8 mouse cellular contexts compared by ENCODE assay signal in genomic region chr8:126721621-126722020, GRCm38 (mm10).
DNase-seq lines count a peak whose midpoint lies in the region; ATAC-seq and TF ChIP-seq lines count a peak whose summit lies in the region.

No protein-coding gene starts in this region.

- H3K9ac ChIP-seq in heart, adult 2 months (ENCODE audit: low read depth, low read length): no peak overlapping the region
- no peak overlapping the region for H3K9ac ChIP-seq in heart, embryonic 11.5 days (ENCODE audit: low read depth, low read length)
- H3K9ac ChIP-seq in neural tube, embryonic 14.5 days (replicated peaks; ENCODE audit: low read depth, low read length): no peak overlapping the region

- peaks cover 3% of the 10 kb centered on the region; the same call in 1 of the 2 replicates for H3K4me1 ChIP-seq in heart, adult 2 months (ENCODE audit: control insufficient read depth, insufficient read depth, low read length)
- H3K4me1 ChIP-seq in heart, embryonic 11.5 days (ENCODE audit: control insufficient read depth, insufficient read depth, low read length): 0 out of 2 replicates have a peak, but pooled peaks cover 7% of the 10 kb centered on the region
- H3K4me1 ChIP-seq in neural tube, embryonic 14.5 days (ENCODE audit: control insufficient read depth, insufficient read depth, low read length): no peaks in the 10 kb centered on the region
- H3K4me1 ChIP-seq in cerebellum, adult 2 months (ENCODE audit: control insufficient read depth, insufficient read depth, low read length): peaks cover 14% of the 10 kb centered on the region

- H3K27me3 ChIP-seq in heart, adult 2 months (ENCODE audit: control insufficient read depth, insufficient read depth, low read length): no peaks in the 10 kb centered on the region
- no peaks in the 10 kb centered on the region for H3K27me3 ChIP-seq in heart, embryonic 11.5 days (ENCODE audit: control insufficient read depth, insufficient read depth, low read length)
- H3K27me3 ChIP-seq in neural tube, embryonic 14.5 days (ENCODE audit: control insufficient read depth, insufficient read depth, low read length): no peaks in the 10 kb centered on the region
- H3K27me3 ChIP-seq in cerebellum, adult 2 months (ENCODE audit: control insufficient read depth, insufficient read depth, low read length): no peaks in the 10 kb centered on the region

- no peak overlapping the region for H3K27ac ChIP-seq in heart, adult 2 months
- no peak overlapping the region for H3K27ac ChIP-seq in heart, embryonic 11.5 days (ENCODE audit: low read depth, low read length)
- peak overlapping the region; percentile 8; the same call in 1 of the 2 replicates for H3K27ac ChIP-seq in neural tube, embryonic 14.5 days (ENCODE audit: low read depth, low read length)
- H3K27ac ChIP-seq in cerebellum, adult 2 months (ENCODE audit: insufficient read depth, low read length): no peak overlapping the region

- no peaks in the 10 kb centered on the region for H3K79me2 ChIP-seq in heart, adult 2 months (replicated peaks; ENCODE audit: control insufficient read depth, insufficient read depth, low read length)

- no peak for ATAC-seq in heart, embryonic 11.5 days (replicated peaks; ENCODE audit: insufficient number of reproducible peaks, low FRiP score, low TSS enrichment)
- ATAC-seq in neural tube, embryonic 14.5 days (ENCODE audit: low read depth): peak; percentile 60; the same call in 1 of the 2 replicates

- TF ChIP-seq CTCF in heart, adult 2 months (IDR thresholded peaks at IDR 0.05): no peak
- TF ChIP-seq CTCF in cerebellum, adult 2 months (IDR thresholded peaks at IDR 0.05; ENCODE audit: borderline replicate concordance, insufficient read depth, low read depth, low read length): no peak

- peak; percentile 59 to 60 for DNase-seq in heart, adult 2 months
- DNase-seq in CD8-positive naive resting alpha-beta T cell, adult 2 months (ENCODE audit: low read depth in 2 of 2, low spot score in 2 of 2): peak; percentile 79 to 82
- DNase-seq in heart, adult 8-10 months (ENCODE audit: low spot score): peak; percentile 67
- peak; percentile 60 to 66 for DNase-seq in kidney, postnatal 36 days
- DNase-seq in cerebellum, adult 2 months: no peak
- no peak for DNase-seq in layer of hippocampus, postnatal 25 days (ENCODE audit: extremely low spot score in 1 of 2, low spot score in 1 of 2)

- no peak overlapping the region for H3K4me3 ChIP-seq in heart, adult 2 months
- no peak overlapping the region for H3K4me3 ChIP-seq in heart, embryonic 11.5 days (ENCODE audit: low read depth, low read length)
- no peak overlapping the region for H3K4me3 ChIP-seq in neural tube, embryonic 14.5 days (ENCODE audit: low read depth, low read length)
- H3K4me3 ChIP-seq in cerebellum, adult 2 months (replicated peaks; ENCODE audit: insufficient read depth, low read depth, low read length): no peak overlapping the region

- TF ChIP-seq POLR2A in heart, adult 2 months (IDR thresholded peaks at IDR 0.05; ENCODE audit: insufficient read depth, low read depth, low read length): no peak
- no peak for TF ChIP-seq POLR2A in cerebellum, adult 2 months (IDR thresholded peaks at IDR 0.05; ENCODE audit: borderline replicate concordance, insufficient read depth, low read length)

- no peak overlapping the region for H3K4me2 ChIP-seq in heart, embryonic 11.5 days
- no peak overlapping the region for H3K4me2 ChIP-seq in neural tube, embryonic 14.5 days (ENCODE audit: low read depth, low read length)

- WGBS in heart, adult 2 months: 38% methylated on average over 10 of the region's 10 CpGs
- 69% methylated on average over 10 of the region's 10 CpGs for WGBS in heart, embryonic 11.5 days (ENCODE audit: insufficient replicate concordance)
- WGBS in neural tube, embryonic 14.5 days: 31% methylated on average over 10 of the region's 10 CpGs
- 38% methylated on average over 10 of the region's 10 CpGs for WGBS in cerebellum, adult 2 months

- H3K9me3 ChIP-seq in heart, embryonic 11.5 days (replicated peaks; ENCODE audit: control insufficient read depth, low read length): 0 out of 2 replicates have a peak, but pooled peaks cover 2% of the 10 kb centered on the region
- H3K9me3 ChIP-seq in neural tube, embryonic 14.5 days (ENCODE audit: control insufficient read depth, low read length): no peaks in the 10 kb centered on the region

- intact Hi-C loops in heart, adult 2 months (cut with DNase I): no loop called here

- no peaks in the 10 kb centered on the region for H3K36me3 ChIP-seq in heart, adult 2 months (ENCODE audit: control insufficient read depth, insufficient read depth, low read length)
- H3K36me3 ChIP-seq in heart, embryonic 11.5 days (ENCODE audit: control insufficient read depth, insufficient read depth, low read length): no peaks in the 10 kb centered on the region
- no peaks in the 10 kb centered on the region for H3K36me3 ChIP-seq in neural tube, embryonic 14.5 days (ENCODE audit: control insufficient read depth, insufficient read depth, low read length)

- TF ChIP-seq EP300 in heart, adult 2 months (IDR thresholded peaks at IDR 0.05; ENCODE audit: insufficient read depth, low read depth, low read length): no peak

Comparison
In these comparisons a context has a peak if more than half of its experiments do, and no peak if none do; other contexts are left out.
1. DNase-seq: peak in heart, adult 2 months (2 of 2), CD8-positive naive resting alpha-beta T cell, adult 2 months (2 of 2), heart, adult 8-10 months (single experiment) and kidney, postnatal 36 days (2 of 2); none in cerebellum, adult 2 months (0 of 2) and layer of hippocampus, postnatal 25 days (0 of 2).